Comparison of ENCODE assay signal across 10 mouse cellular contexts in genomic region chr8:121632401-121632800, GRCm38 (mm10). TPM values are rescaled to one million over a fixed set of nuclear protein-coding genes. Genes with fewer than 3 reads are reported as not detected.
DNase-seq lines count a peak whose midpoint lies in the region; ATAC-seq and TF ChIP-seq lines count a peak whose summit lies in the region.
"Had no signal": no experiment of that assay in that cellular context is flagged by ENCODE, and none has a peak within 500 bp of the region (broad histone marks: within the 10 kb centered on the region; RNA-seq: fewer than 3 reads in every experiment).

No protein-coding gene starts in this region.

- H3K4me3 ChIP-seq in heart, embryonic 11.5 days (ENCODE audit: low read depth, low read length), result no peak overlapping the region
- no peak overlapping the region for H3K4me3 ChIP-seq in kidney, postnatal 0 days (replicated peaks; ENCODE audit: low read depth, low read length)
- H3K4me3 ChIP-seq in stomach, embryonic 14.5 days (ENCODE audit: low read depth, low read length), result no peak overlapping the region
- no peak overlapping the region for H3K4me3 ChIP-seq in stomach, postnatal 0 days (ENCODE audit: low read depth, low read length)

- H3K9ac ChIP-seq in heart, embryonic 11.5 days (ENCODE audit: low read depth, low read length), result 0 out of 2 replicates have a peak overlapping the region, but pooled peaks have one; percentile 0
- H3K9ac ChIP-seq in kidney, postnatal 0 days (ENCODE audit: low read depth, low read length), result no peak overlapping the region
- no peak overlapping the region for H3K9ac ChIP-seq in stomach, embryonic 14.5 days (replicated peaks; ENCODE audit: low read depth, low read length)
- no peak overlapping the region for H3K9ac ChIP-seq in stomach, postnatal 0 days (ENCODE audit: low read length)

- H3K9me3 ChIP-seq in heart, embryonic 11.5 days (replicated peaks; ENCODE audit: control insufficient read depth, low read length), result no peaks in the 10 kb centered on the region
- H3K9me3 ChIP-seq in kidney, postnatal 0 days (replicated peaks; ENCODE audit: low read length), result no peaks in the 10 kb centered on the region
- H3K9me3 ChIP-seq in stomach, embryonic 14.5 days (ENCODE audit: control insufficient read depth, low read depth, low read length), result no peaks in the 10 kb centered on the region
- H3K9me3 ChIP-seq in stomach, postnatal 0 days (ENCODE audit: control insufficient read depth, low read length), result no peaks in the 10 kb centered on the region

- WGBS in heart, embryonic 11.5 days (ENCODE audit: insufficient replicate concordance), result 55% methylated on average over 5 of the region's 5 CpGs
- 80% methylated on average over 5 of the region's 5 CpGs for WGBS in kidney, postnatal 0 days
- WGBS in stomach, embryonic 14.5 days, result 79% methylated on average over 5 of the region's 5 CpGs
- WGBS in stomach, postnatal 0 days, result 76% methylated on average over 5 of the region's 5 CpGs

- H3K27ac ChIP-seq in heart, embryonic 11.5 days (ENCODE audit: low read depth, low read length), result 0 out of 2 replicates have a peak overlapping the region, but pooled peaks have one; percentile 25
- H3K27ac ChIP-seq in kidney, postnatal 0 days, result peak overlapping the region; percentile 73; the same call in 1 of the 2 replicates
- peak overlapping the region; percentile 52; the same call in 1 of the 2 replicates for H3K27ac ChIP-seq in stomach, embryonic 14.5 days (ENCODE audit: low read length)
- no peak overlapping the region for H3K27ac ChIP-seq in stomach, postnatal 0 days (replicated peaks)

- no peak for TF ChIP-seq EP300 in stomach, postnatal 0 days (optimal IDR thresholded peaks at IDR 0.05)

- H3K36me3 ChIP-seq in heart, embryonic 11.5 days (ENCODE audit: control insufficient read depth, insufficient read depth, low read length), result peaks cover 7% of the 10 kb centered on the region; the same call in 1 of the 2 replicates
- peaks cover 5% of the 10 kb centered on the region for H3K36me3 ChIP-seq in kidney, postnatal 0 days (ENCODE audit: insufficient read depth, low read length)
- peaks cover 12% of the 10 kb centered on the region; the same call in 1 of the 2 replicates for H3K36me3 ChIP-seq in stomach, embryonic 14.5 days (ENCODE audit: control insufficient read depth, insufficient read depth, low read length)
- H3K36me3 ChIP-seq in stomach, postnatal 0 days (ENCODE audit: control insufficient read depth, insufficient read depth, low read length), result 0 out of 2 replicates have a peak, but pooled peaks cover 7% of the 10 kb centered on the region

- no peaks in the 10 kb centered on the region for H3K27me3 ChIP-seq in heart, embryonic 11.5 days (ENCODE audit: control insufficient read depth, insufficient read depth, low read length)
- H3K27me3 ChIP-seq in kidney, postnatal 0 days (ENCODE audit: insufficient read depth, low read length), result no peaks in the 10 kb centered on the region
- no peaks in the 10 kb centered on the region for H3K27me3 ChIP-seq in stomach, embryonic 14.5 days (ENCODE audit: control insufficient read depth, insufficient read depth, low read length)
- no peaks in the 10 kb centered on the region for H3K27me3 ChIP-seq in stomach, postnatal 0 days (ENCODE audit: control insufficient read depth, insufficient read depth, low read length)

- peaks cover 35% of the 10 kb centered on the region for H3K4me1 ChIP-seq in heart, embryonic 11.5 days (ENCODE audit: control insufficient read depth, insufficient read depth, low read length)
- peaks cover 18% of the 10 kb centered on the region for H3K4me1 ChIP-seq in kidney, postnatal 0 days (replicated peaks; ENCODE audit: insufficient read depth, low read length)
- peaks cover 18% of the 10 kb centered on the region for H3K4me1 ChIP-seq in stomach, embryonic 14.5 days (ENCODE audit: control insufficient read depth, insufficient read depth, low read length)
- peaks cover 7% of the 10 kb centered on the region for H3K4me1 ChIP-seq in stomach, postnatal 0 days (replicated peaks; ENCODE audit: control insufficient read depth, insufficient read depth)

- no peak for TF ChIP-seq CTCF in kidney, postnatal 0 days (IDR thresholded peaks at IDR 0.05; ENCODE audit: low read depth)
- no peak for TF ChIP-seq CTCF in stomach, postnatal 0 days (IDR thresholded peaks at IDR 0.05; ENCODE audit: low read depth)

- DNase-seq in heart, adult 8-10 months (ENCODE audit: low spot score), result no peak
- DNase-seq in kidney, postnatal 0 days (ENCODE audit: low spot score), result no peak
- DNase-seq in kidney, postnatal 14 days, result no peak
- no peak for DNase-seq in stomach, postnatal 0 days (ENCODE audit: low spot score)
- DNase-seq in adrenal gland, postnatal 25 days, result no peak
- no peak for DNase-seq in testis, postnatal 10 days (ENCODE audit: low spot score)
- DNase-seq: embryo, embryonic 11 days had no signal

- no peak for ATAC-seq in heart, embryonic 11.5 days (replicated peaks; ENCODE audit: insufficient number of reproducible peaks, low FRiP score, low TSS enrichment)
- no peak for ATAC-seq in kidney, postnatal 0 days (replicated peaks; ENCODE audit: low FRiP score, low read depth)
- no peak for ATAC-seq in stomach, embryonic 14.5 days (ENCODE audit: insufficient number of reproducible peaks, insufficient read depth, low FRiP score, low read depth)
- no peak for ATAC-seq in stomach, postnatal 0 days (ENCODE audit: low FRiP score, low TSS enrichment)

- no peak overlapping the region for H3K4me2 ChIP-seq in heart, embryonic 11.5 days
- no peak overlapping the region for H3K4me2 ChIP-seq in kidney, postnatal 0 days (ENCODE audit: low read length)
- no peak overlapping the region for H3K4me2 ChIP-seq in stomach, embryonic 14.5 days (replicated peaks; ENCODE audit: low read depth, low read length)
- H3K4me2 ChIP-seq in stomach, postnatal 0 days (replicated peaks; ENCODE audit: low read depth), result no peak overlapping the region
- H3K4me2 ChIP-seq: midbrain, embryonic 11.5 days had no signal

RNA-seq across cellular contexts. Expression of gene Zcchc14, which starts 20.3 kb away (rescaled TPM):
- polyA plus RNA-seq in heart, embryonic 11.5 days (2014; fragmentation: Nextera tagmentation; extraction: Ambion mirVana), result 11.4 and 14.2 TPM in 2 replicates
- total RNA-seq in heart, adult 8-10 months (2022), result 10 to 100 TPM; 23.7 to 30.9 (median 26.2) TPM
- polyA plus RNA-seq in kidney, postnatal 0 days (2015; fragmentation: Nextera tagmentation; extraction: Ambion mirVana), result 10.9 and 13.5 TPM in 2 replicates
- 28.7 TPM in 2 replicates for polyA plus RNA-seq in stomach, embryonic 14.5 days (2014; fragmentation: Nextera tagmentation; extraction: Ambion mirVana)
- 4.5 and 5.1 TPM in 2 replicates for polyA plus RNA-seq in stomach, postnatal 0 days (2015; fragmentation: Nextera tagmentation; extraction: Ambion mirVana)
- 52.5 and 57.8 TPM in 2 replicates for total RNA-seq in adrenal gland, postnatal 25 days (2021)

RNA-seq across cellular contexts. Expression of gene Map1lc3b, which starts 42.2 kb away (rescaled TPM):
- 186 and 199 TPM in 2 replicates for polyA plus RNA-seq in heart, embryonic 11.5 days (2014; fragmentation: Nextera tagmentation; extraction: Ambion mirVana)
- 100 to 1,000 TPM; 264 to 289 (median 284) TPM for total RNA-seq in heart, adult 8-10 months (2022)
- 281 and 284 TPM in 2 replicates for polyA plus RNA-seq in kidney, postnatal 0 days (2015; fragmentation: Nextera tagmentation; extraction: Ambion mirVana)
- 240 and 249 TPM in 2 replicates for polyA plus RNA-seq in stomach, embryonic 14.5 days (2014; fragmentation: Nextera tagmentation; extraction: Ambion mirVana)
- 262 and 274 TPM in 2 replicates for polyA plus RNA-seq in stomach, postnatal 0 days (2015; fragmentation: Nextera tagmentation; extraction: Ambion mirVana)
- total RNA-seq in adrenal gland, postnatal 25 days (2021), result 171 and 182 TPM in 2 replicates

RNA-seq across cellular contexts. Expression of gene Fbxo31, which starts 53.8 kb away (rescaled TPM):
- polyA plus RNA-seq in heart, embryonic 11.5 days (2014; fragmentation: Nextera tagmentation; extraction: Ambion mirVana), result 9.5 and 9.7 TPM in 2 replicates
- total RNA-seq in heart, adult 8-10 months (2022), result 100 to 1,000 TPM in 2 of 4 experiments, 10 to 100 TPM in 2; 93.3 to 137 (median 102) TPM
- polyA plus RNA-seq in kidney, postnatal 0 days (2015; fragmentation: Nextera tagmentation; extraction: Ambion mirVana), result 13.4 and 14.9 TPM in 2 replicates
- 14.2 and 15.0 TPM in 2 replicates for polyA plus RNA-seq in stomach, embryonic 14.5 days (2014; fragmentation: Nextera tagmentation; extraction: Ambion mirVana)
- 10.0 and 10.9 TPM in 2 replicates for polyA plus RNA-seq in stomach, postnatal 0 days (2015; fragmentation: Nextera tagmentation; extraction: Ambion mirVana)
- 39.1 and 46.2 TPM in 2 replicates for total RNA-seq in adrenal gland, postnatal 25 days (2021)
